Mouse (Mus musculus) myocyte (in vitro differentiated cells): ENCODE results near the gene Gm42906. TPM values are rescaled to one million over a fixed set of nuclear protein-coding genes. Genes with fewer than 3 reads are reported as not detected.

Experiments used
- H3K27me3 ChIP-seq: one replicate; pipeline ENCODE4 v1.6.1; 2011; ENCODE audit not compliant: control insufficient read depth, insufficient read depth, insufficient read length
- H3K36me3 ChIP-seq: one replicate; pipeline ENCODE4 v1.6.1; 2011; ENCODE audit not compliant: control insufficient read depth, insufficient read depth
- H3K4me2 ChIP-seq: one replicate; pipeline ENCODE4 v1.6.1; 2011; ENCODE audit warnings: low read depth, control low read depth
- H3K4me3 ChIP-seq: one replicate; pipeline ENCODE4 v1.5.1; 2011; ENCODE audit warnings: mild to moderate bottlenecking, control low read depth, moderate library complexity
- H3K79me2 ChIP-seq: one replicate; pipeline ENCODE4 v1.6.1; 2011; ENCODE audit not compliant: control insufficient read depth, insufficient read depth
- H3ac ChIP-seq: one replicate; pipeline ENCODE4 v1.6.1; 2011; ENCODE audit not compliant: control insufficient read depth, insufficient read length
- CEBPB ChIP-seq: IDR thresholded peaks from 2 replicates; pipeline ENCODE4 v1.6.1; 2011; ENCODE audit warnings: mild to moderate bottlenecking, moderate library complexity; ENCODE audit not compliant: poor library complexity, insufficient read depth, severe bottlenecking
- E2F4 ChIP-seq: IDR thresholded peaks from one replicate; pipeline ENCODE4 v1.6.1; 2011; ENCODE audit warnings: mild to moderate bottlenecking, control low read depth, moderate library complexity; ENCODE audit not compliant: insufficient read depth
- MAX ChIP-seq: IDR thresholded peaks from one replicate; pipeline ENCODE4 v1.6.1; 2011; ENCODE audit warnings: low read depth, mild to moderate bottlenecking, control low read depth
- MYOD1 ChIP-seq, 3 experiments: IDR thresholded peaks; one replicate each; pipeline ENCODE4 v1.6.1; 2011; ENCODE audit warnings: control low read depth in 2 of 3, low read depth in 2 of 3, mild to moderate bottlenecking in 2 of 3, moderate library complexity in 1 of 3; ENCODE audit not compliant: insufficient read length in 2 of 3, control insufficient read depth in 1 of 3
- MYOG ChIP-seq, 3 experiments: IDR thresholded peaks; one replicate each; pipeline ENCODE4 v1.6.1; 2011; ENCODE audit warnings: control low read depth in 2 of 3, low read depth in 2 of 3, mild to moderate bottlenecking in 2 of 3; ENCODE audit not compliant: insufficient read length in 2 of 3, control insufficient read depth in 1 of 3, insufficient read depth in 1 of 3
- POLR2A ChIP-seq: IDR thresholded peaks from one replicate; pipeline ENCODE4 v1.6.1; 2011; ENCODE audit warnings: low read depth, mild to moderate bottlenecking, control low read depth, moderate library complexity; ENCODE audit not compliant: insufficient read length
- POLR2AphosphoS2 ChIP-seq: IDR thresholded peaks from one replicate; pipeline ENCODE4 v1.6.1; 2011; ENCODE audit warnings: low read depth, control low read depth; ENCODE audit not compliant: insufficient read length
- REST ChIP-seq: IDR thresholded peaks from one replicate; pipeline ENCODE4 v1.6.1; 2011; ENCODE audit warnings: mild to moderate bottlenecking, control low read depth, moderate library complexity; ENCODE audit not compliant: insufficient read depth, insufficient read length
- SRF ChIP-seq: IDR thresholded peaks from one replicate; pipeline ENCODE4 v1.6.1; 2011; ENCODE audit warnings: low read depth; ENCODE audit not compliant: control insufficient read depth, insufficient read length
- TCF12 ChIP-seq: IDR thresholded peaks from one replicate; pipeline ENCODE4 v1.6.1; 2011; ENCODE audit warnings: mild to moderate bottlenecking, control low read depth; ENCODE audit not compliant: poor library complexity, insufficient read depth, severe bottlenecking
- TCF3 ChIP-seq: IDR thresholded peaks from one replicate; pipeline ENCODE4 v1.6.1; 2011; ENCODE audit warnings: low read depth, control low read depth; ENCODE audit not compliant: insufficient read length
- USF1 ChIP-seq: IDR thresholded peaks from one replicate; pipeline ENCODE4 v1.6.1; 2011; ENCODE audit warnings: low read depth, mild to moderate bottlenecking, control low read depth, moderate library complexity
- polyA plus RNA-seq: library from polyadenylated mRNA; unstranded; fragments of >200 nt; fragmentation: generic; extraction: Trizol; gene quantifications from one replicate; pipeline ENCODE4 v1.2.1, GENCODE M21; 2012; ENCODE audit warnings: missing spikeins

The Gm42906 gene
- polyA plus RNA-seq, 1 experiment, result not detected

DNA sequence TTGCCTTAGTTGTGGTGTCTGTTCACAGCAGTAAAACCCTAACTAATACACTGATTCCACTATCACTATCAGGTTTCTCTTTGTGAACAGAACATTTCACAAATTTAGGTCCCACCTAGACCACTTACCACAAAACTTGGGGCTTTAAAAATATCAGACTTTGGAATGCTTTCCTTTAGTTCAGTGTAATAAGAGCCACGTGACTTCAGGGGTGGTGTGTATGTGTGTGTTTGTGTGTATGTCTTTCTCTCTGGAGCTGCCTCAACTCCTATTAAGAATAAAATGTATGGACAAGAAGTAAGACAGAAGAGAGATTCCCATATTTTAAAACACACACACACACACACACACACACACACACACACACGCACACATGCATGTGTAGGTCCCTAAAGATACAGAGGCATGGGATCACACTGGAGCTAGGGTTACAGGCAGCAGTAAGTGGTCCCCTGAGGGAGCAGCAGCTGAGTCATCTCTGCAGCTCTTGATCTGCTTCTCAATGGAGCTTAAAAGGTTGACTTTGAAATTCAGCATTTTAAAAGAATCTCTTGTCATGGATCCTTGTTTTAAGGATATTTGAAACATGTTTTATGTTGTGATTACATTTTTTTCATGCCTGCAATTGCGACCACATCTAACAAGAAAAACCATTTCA lies 64.5 kb downstream of the Gm42906 start:
- H3ac ChIP-seq, result no peak overlapping the region
- H3K27me3 ChIP-seq, result no peaks in the 10 kb centered on the region
- no peak overlapping the region for H3K4me3 ChIP-seq
- H3K79me2 ChIP-seq, result peaks cover 7% of the 10 kb centered on the region
- TF ChIP-seq POLR2AphosphoS2 (no peak), USF1 (peak; percentile 69)
- H3K4me2 ChIP-seq, result peak overlapping the region; percentile 36
- H3K36me3 ChIP-seq, result no peaks in the 10 kb centered on the region

DNA sequence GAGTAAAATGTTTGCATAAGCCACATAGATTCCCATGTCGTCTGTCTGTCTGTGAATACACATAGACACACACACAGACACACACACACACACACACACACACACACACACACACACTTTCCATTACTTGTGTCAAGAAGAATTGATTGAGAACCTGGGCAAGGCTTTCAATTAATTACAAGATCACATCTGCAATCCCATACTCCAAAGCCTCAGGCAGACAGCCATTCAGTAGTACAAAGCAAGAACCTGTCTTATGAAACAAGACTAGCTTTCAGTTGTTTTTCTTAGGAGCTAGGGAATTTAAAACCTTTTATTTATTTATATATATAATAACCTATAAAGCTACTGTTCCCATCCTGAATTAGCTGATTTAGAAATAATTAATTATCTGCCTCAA lies 78.3 kb downstream of the Gm42906 start:
- no peaks in the 10 kb centered on the region for H3K27me3 ChIP-seq
- no peaks in the 10 kb centered on the region for H3K36me3 ChIP-seq
- no peaks in the 10 kb centered on the region for H3K79me2 ChIP-seq
- no peak overlapping the region for H3K4me3 ChIP-seq
- H3K4me2 ChIP-seq, result no peak overlapping the region
- no peak overlapping the region for H3ac ChIP-seq
- TF ChIP-seq POLR2AphosphoS2 (no peak), CEBPB (no peak), TCF3 (no peak), USF1 (no peak), REST (no peak), MAX (no peak), POLR2A (no peak), MYOG (IDR thresholded peaks at IDR 0.05; ENCODE audit: control insufficient read depth in 1 of 3, insufficient read depth in 1 of 3, insufficient read length in 2 of 3, low read depth in 2 of 3) (no peak), SRF (no peak), MYOD1 (IDR thresholded peaks at IDR 0.05; ENCODE audit: control insufficient read depth in 1 of 3, insufficient read length in 2 of 3, low read depth in 2 of 3) (no peak), E2F4 (no peak), TCF12 (no peak)

DNA sequence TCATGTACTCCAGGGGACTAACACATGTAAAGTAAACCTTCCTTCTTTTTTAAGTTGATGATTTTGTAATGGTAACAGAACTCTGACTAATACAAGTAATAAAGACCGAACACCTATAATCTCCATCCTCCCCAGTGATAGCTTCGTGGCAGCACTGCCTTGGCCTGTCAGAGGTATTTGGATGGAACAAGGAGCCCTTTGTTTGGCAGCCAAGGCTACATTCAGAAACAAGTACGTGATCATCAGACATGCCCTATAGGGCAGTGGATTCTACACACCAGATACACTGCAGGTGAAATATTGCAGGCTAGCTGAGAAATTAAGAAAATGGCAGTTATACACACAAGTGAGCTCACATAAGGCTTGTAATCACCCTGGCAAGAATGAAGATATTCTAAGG lies 79.5 kb downstream of the Gm42906 start:
- H3K79me2 ChIP-seq, result no peaks in the 10 kb centered on the region
- no peak for TF ChIP-seq TCF12
- no peak for TF ChIP-seq MAX
- TF ChIP-seq E2F4, result no peak
- no peak for TF ChIP-seq MYOG (IDR thresholded peaks at IDR 0.05; ENCODE audit: control insufficient read depth in 1 of 3, insufficient read depth in 1 of 3, insufficient read length in 2 of 3, low read depth in 2 of 3)
- no peak for TF ChIP-seq REST
- no peak for TF ChIP-seq POLR2AphosphoS2
- H3K4me3 ChIP-seq, result no peak overlapping the region
- H3K4me2 ChIP-seq, result no peak overlapping the region
- no peak overlapping the region for H3ac ChIP-seq
- H3K36me3 ChIP-seq, result no peaks in the 10 kb centered on the region
- H3K27me3 ChIP-seq, result no peaks in the 10 kb centered on the region

DNA sequence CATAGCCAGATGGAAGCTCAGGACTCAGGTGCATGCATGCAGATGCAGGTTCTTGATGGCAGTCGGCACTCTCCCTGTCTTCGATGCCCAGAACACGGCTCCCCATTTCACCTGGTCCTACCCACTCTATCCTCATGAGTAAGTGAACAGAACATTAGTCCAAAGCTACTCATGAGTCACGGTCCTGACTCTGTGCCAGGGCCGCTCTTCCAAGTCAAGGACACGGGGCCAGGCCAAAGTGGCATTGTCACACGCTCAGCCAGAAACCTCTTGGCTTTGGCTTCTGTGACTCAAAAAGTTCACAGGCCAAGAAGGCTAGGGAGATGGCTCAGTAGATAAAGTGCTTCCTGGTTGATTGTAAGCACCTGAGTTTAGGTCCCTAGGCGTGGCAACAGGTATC lies 81.3 kb downstream of the Gm42906 start:
- no peak for TF ChIP-seq SRF
- TF ChIP-seq MAX, result no peak
- no peak for TF ChIP-seq REST
- TF ChIP-seq POLR2A, result no peak
- TF ChIP-seq CEBPB, result no peak
- TF ChIP-seq POLR2AphosphoS2, result no peak
- no peak for TF ChIP-seq MYOD1 (IDR thresholded peaks at IDR 0.05; ENCODE audit: control insufficient read depth in 1 of 3, insufficient read length in 2 of 3, low read depth in 2 of 3)
- no peak for TF ChIP-seq TCF3
- no peak for TF ChIP-seq TCF12
- no peak for TF ChIP-seq USF1
- TF ChIP-seq E2F4, result no peak
- Histone ChIP-seq H3ac (no peak overlapping the region), H3K4me2 (no peak overlapping the region), H3K27me3 (no peaks in the 10 kb centered on the region), H3K4me3 (no peak overlapping the region), H3K36me3 (no peaks in the 10 kb centered on the region), H3K79me2 (no peaks in the 10 kb centered on the region)

DNA sequence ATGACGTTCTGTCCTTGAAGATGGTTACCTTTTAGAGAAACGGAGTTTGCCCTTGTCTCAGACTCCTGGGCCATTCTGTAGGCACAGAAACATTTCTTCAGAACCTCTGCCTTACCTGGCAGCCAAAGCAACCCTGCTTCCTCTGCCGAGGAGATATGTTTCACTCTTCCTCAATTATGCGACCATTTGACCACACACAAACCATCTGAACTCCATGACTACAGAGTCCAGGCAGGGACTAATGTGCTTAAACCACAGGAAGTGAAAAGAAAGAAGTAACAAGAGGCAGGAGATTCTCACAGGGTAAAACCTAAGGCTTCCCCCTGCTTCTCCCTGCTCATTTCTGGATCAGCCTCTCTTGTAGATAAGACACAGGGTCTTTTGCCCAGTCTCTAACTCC lies 83.2 kb downstream of the Gm42906 start:
- no peaks in the 10 kb centered on the region for H3K36me3 ChIP-seq
- H3K4me3 ChIP-seq, result no peak overlapping the region
- no peak overlapping the region for H3K4me2 ChIP-seq
- no peaks in the 10 kb centered on the region for H3K79me2 ChIP-seq
- TF ChIP-seq USF1, result no peak
- no peak for TF ChIP-seq POLR2AphosphoS2
- no peak for TF ChIP-seq MAX
- TF ChIP-seq MYOG (IDR thresholded peaks at IDR 0.05; ENCODE audit: control insufficient read depth in 1 of 3, insufficient read depth in 1 of 3, insufficient read length in 2 of 3, low read depth in 2 of 3), result no peak
- TF ChIP-seq TCF3, result no peak
- TF ChIP-seq MYOD1 (IDR thresholded peaks at IDR 0.05; ENCODE audit: control insufficient read depth in 1 of 3, insufficient read length in 2 of 3, low read depth in 2 of 3), result no peak
- TF ChIP-seq SRF, result no peak
- no peak for TF ChIP-seq CEBPB
- no peak for TF ChIP-seq TCF12
- no peak for TF ChIP-seq REST
- TF ChIP-seq E2F4, result no peak
- TF ChIP-seq POLR2A, result no peak
- no peak overlapping the region for H3ac ChIP-seq
- H3K27me3 ChIP-seq, result no peaks in the 10 kb centered on the region
